Mouse (Mus musculus) lung, embryonic 14.5 days (tissue): ENCODE results near the gene Satb2. TPM values are rescaled to one million over a fixed set of nuclear protein-coding genes. Genes with fewer than 3 reads are reported as not detected.

Experiments used
- ATAC-seq: fragments of 200-750 bp; cut with Nextera tagmentation; 2 replicates; pipeline ENCODE4 v1.8.0; 2017; ENCODE audit warnings: mild to moderate bottlenecking, moderate TSS enrichment, moderate library complexity; ENCODE audit not compliant: insufficient read depth
- DNase-seq: peaks from one replicate; pipeline ENCODE4 v3.0.0-alpha.2; 2015
- H3K27ac ChIP-seq: fragments of 300-500 bp; sonication (generic); 2 replicates; pipeline ENCODE4 v1.5.1; 2014; ENCODE audit warnings: low read depth, mild to moderate bottlenecking, moderate library complexity
- H3K27me3 ChIP-seq: fragments of 300-500 bp; sonication (generic); 2 replicates; pipeline ENCODE4 v1.6.1; 2014; ENCODE audit warnings: low read length, control low read depth; ENCODE audit not compliant: insufficient read depth
- H3K36me3 ChIP-seq: fragments of 300-500 bp; sonication (generic); 2 replicates; pipeline ENCODE4 v1.6.1; 2014; ENCODE audit warnings: control low read depth; ENCODE audit not compliant: insufficient read depth
- H3K4me1 ChIP-seq: fragments of 300-500 bp; sonication (generic); 2 replicates; pipeline ENCODE4 v1.6.1; 2014; ENCODE audit warnings: antibody characterized with exemption, control low read depth; ENCODE audit not compliant: insufficient read depth
- H3K4me2 ChIP-seq: fragments of 300-500 bp; sonication (generic); 2 replicates; pipeline ENCODE4 v1.6.1; 2014; ENCODE audit warnings: mild to moderate bottlenecking
- H3K4me3 ChIP-seq: fragments of 300-500 bp; sonication (generic); 2 replicates; pipeline ENCODE4 v1.5.1; 2014; ENCODE audit warnings: low read depth, low read length
- H3K9ac ChIP-seq: fragments of 300-500 bp; sonication (generic); 2 replicates; pipeline ENCODE4 v1.6.1; 2014
- H3K9me3 ChIP-seq: fragments of 300-500 bp; sonication (generic); 2 replicates; pipeline ENCODE4 v1.6.1; 2016; ENCODE audit warnings: low read depth, low read length, control low read depth
- CTCF ChIP-seq: IDR thresholded peaks from 2 replicates; pipeline ENCODE4 v1.5.1; 2016; ENCODE audit warnings: antibody characterized with exemption, low read depth
- WGBS: fragments of 180-500 bp; shearing (Covaris S2); extraction: QIAGEN DNeasy Blood & Tissue Kit; methylation state at CpG from one replicate; pipeline ENCODE4 v1.1.7; 2014; 5-methylcytosine and 5-hydroxymethylcytosine counted together
- polyA plus RNA-seq: library from polyadenylated mRNA; unstranded; fragments of >200 nt; fragmentation: Nextera tagmentation; extraction: Ambion mirVana; gene quantifications from 2 replicates; pipeline ENCODE4 v1.2.1, GENCODE M21; 2014

Gene Satb2
- polyA plus RNA-seq, 1 experiment from 2014 or later, result 0.79 TPM

DNA sequence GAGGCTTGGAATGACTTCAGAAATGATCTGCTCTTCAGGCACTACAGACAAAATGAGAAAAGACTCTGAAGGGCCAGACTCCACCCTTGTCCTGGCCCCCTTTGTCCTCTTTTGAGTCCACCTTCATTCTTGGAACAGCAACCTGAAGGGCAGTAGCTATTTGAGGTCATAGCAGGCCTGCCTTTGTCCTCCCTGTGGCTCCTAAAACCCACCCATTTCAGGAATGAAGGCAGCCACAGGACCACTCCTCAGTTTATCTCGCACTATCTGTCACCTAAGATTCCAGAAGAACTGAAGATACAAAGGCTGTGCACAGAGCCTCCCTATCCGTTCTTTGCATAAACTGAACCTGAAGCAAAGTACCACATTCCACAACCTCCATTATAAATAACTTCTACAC is 24.9 kb downstream of the Satb2 start:
- no peak overlapping the region for H3K4me3 ChIP-seq
- no peaks in the 10 kb centered on the region for H3K27me3 ChIP-seq
- 67% methylated on average over 2 of the region's 2 CpGs for WGBS
- no peak overlapping the region for H3K27ac ChIP-seq
- H3K9ac ChIP-seq, result no peak overlapping the region
- H3K36me3 ChIP-seq, result no peaks in the 10 kb centered on the region
- no peak for ATAC-seq
- H3K9me3 ChIP-seq, result no peaks in the 10 kb centered on the region
- TF ChIP-seq CTCF, result no peak
- H3K4me1 ChIP-seq, result no peaks in the 10 kb centered on the region
- no peak for DNase-seq
- H3K4me2 ChIP-seq, result no peak overlapping the region

DNA sequence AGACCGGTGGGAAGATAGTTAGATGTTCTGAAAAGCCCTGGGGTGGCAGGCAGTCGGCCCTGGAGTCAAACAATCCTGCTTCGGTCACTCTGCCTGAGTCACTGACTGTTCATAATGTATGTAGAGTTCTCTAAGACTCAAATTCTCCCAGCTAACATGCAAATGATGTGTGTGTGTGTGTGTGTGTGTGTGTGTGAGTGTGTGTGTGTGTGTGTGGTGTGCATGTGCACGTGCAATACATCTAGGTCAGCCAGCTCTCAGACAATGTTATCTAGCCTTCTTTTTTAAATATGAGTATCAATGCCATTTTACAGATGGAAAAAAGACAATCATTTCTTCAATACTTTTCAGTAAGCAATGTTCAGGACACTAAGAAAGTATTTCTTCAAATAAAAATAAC is 26.5 kb downstream of the Satb2 start:
- H3K4me1 ChIP-seq, result no peaks in the 10 kb centered on the region
- ATAC-seq (no peak), DNase-seq (no peak)
- H3K4me2 ChIP-seq, result no peak overlapping the region
- no peak for TF ChIP-seq CTCF
- no peaks in the 10 kb centered on the region for H3K27me3 ChIP-seq
- H3K27ac ChIP-seq, result no peak overlapping the region
- H3K9me3 ChIP-seq, result no peaks in the 10 kb centered on the region
- WGBS, result 80% methylated on average over 4 of the region's 4 CpGs
- H3K4me3 ChIP-seq, result no peak overlapping the region
- H3K36me3 ChIP-seq, result no peaks in the 10 kb centered on the region
- no peak overlapping the region for H3K9ac ChIP-seq

DNA sequence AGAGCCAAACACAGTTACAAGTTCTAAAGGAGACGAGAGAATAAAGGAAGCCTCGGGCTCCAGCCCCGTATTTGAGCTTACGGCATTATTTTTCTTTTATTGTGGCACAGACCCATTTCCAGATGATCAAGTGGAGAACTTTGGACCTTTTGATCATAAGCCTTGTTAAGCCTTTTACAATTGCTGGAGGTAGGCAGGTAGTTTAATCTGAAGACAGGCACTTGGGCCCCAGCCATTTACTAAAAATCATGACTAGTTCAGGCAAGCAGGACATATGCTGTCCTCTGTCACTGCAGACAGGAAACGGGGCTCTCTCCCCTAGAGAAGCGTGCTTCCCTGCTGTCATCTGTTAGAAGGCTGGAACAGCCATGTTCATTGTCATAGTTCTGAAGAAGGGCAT is 26.9 kb downstream of the Satb2 start:
- no peaks in the 10 kb centered on the region for H3K36me3 ChIP-seq
- H3K4me2 ChIP-seq, result no peak overlapping the region
- H3K9me3 ChIP-seq, result no peaks in the 10 kb centered on the region
- 74% methylated on average over 6 of the region's 6 CpGs for whole genome bisulfite sequencing
- ATAC-seq (no peak), DNase-seq (no peak)
- no peaks in the 10 kb centered on the region for H3K27me3 ChIP-seq
- no peak for TF ChIP-seq CTCF
- no peak overlapping the region for H3K27ac ChIP-seq
- H3K9ac ChIP-seq, result no peak overlapping the region
- no peaks in the 10 kb centered on the region for H3K4me1 ChIP-seq
- H3K4me3 ChIP-seq, result no peak overlapping the region

DNA sequence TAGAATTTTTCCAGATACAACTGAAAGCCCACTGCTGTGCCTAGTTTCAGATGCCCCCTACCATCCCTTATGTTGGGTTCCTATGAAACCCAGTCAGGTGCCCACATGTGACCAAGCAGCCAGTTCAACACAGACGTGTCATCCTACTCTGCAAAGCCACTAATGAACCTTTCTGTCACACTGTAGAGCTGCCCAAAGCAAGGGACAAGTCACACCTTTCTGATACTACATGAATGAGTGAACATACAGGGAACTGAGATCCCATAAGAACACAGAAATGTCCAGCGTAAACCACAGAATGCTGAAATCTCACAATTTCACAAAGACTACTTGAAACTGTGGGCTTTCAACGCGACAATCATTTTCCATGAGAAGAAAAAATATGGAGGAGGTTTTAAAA is 39.0 kb downstream of the Satb2 start:
- Histone ChIP-seq H3K27ac (no peak overlapping the region), H3K4me1 (no peaks in the 10 kb centered on the region), H3K9me3 (no peaks in the 10 kb centered on the region), H3K9ac (no peak overlapping the region), H3K4me2 (no peak overlapping the region), H3K27me3 (no peaks in the 10 kb centered on the region), H3K4me3 (no peak overlapping the region), H3K36me3 (no peaks in the 10 kb centered on the region)
- TF ChIP-seq CTCF, result no peak
- ATAC-seq, result no peak
- no peak for DNase-seq
- WGBS, result 91% methylated on average over 4 of the region's 4 CpGs

DNA sequence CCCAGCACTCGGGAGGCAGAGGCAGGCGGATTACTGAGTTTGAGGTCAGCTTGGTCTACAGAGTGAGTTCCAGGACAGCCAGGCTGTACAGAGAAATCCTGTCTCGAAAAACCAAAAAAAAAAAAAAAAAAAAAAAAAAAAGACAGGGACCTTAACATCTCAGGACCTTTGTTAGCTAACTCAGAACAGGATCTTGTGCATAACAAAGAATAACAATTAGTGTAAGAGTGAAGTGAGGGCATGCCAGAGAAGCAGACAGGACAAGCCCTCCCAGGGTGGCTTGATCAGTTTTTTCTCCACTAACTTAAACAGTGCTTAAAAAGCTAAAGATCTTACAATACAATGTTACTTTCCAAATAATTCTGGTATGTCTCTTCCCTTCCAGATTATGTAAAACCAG is 40.0 kb downstream of the Satb2 start:
- Histone ChIP-seq H3K9ac (no peak overlapping the region), H3K4me1 (no peaks in the 10 kb centered on the region), H3K4me2 (no peak overlapping the region), H3K27me3 (no peaks in the 10 kb centered on the region), H3K36me3 (no peaks in the 10 kb centered on the region), H3K4me3 (no peak overlapping the region), H3K9me3 (no peaks in the 10 kb centered on the region), H3K27ac (no peak overlapping the region)
- DNase-seq (no peak), ATAC-seq (no peak)
- TF ChIP-seq CTCF, result no peak
- WGBS, result 82% methylated on average over 3 of the region's 3 CpGs

DNA sequence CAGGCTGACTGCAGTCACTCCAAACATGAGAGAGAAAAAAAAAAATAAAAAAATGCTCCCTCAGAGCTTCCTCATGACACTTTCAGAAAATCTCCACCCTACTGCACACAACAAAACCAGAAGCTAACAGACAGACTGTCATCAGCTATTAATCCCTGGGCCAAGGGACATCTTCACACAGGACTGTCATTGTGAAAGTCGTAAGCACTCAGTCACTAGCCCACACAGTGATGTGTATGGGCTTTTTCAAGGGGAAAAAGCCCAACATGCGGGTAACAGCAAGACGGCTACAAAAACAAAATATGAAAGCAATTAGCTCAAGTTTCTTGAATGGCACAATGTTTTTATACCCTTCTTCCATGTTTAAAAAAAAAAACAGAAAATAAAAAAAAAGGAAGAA is 41.9 kb downstream of the Satb2 start:
- Histone ChIP-seq H3K4me1 (no peaks in the 10 kb centered on the region), H3K9me3 (no peaks in the 10 kb centered on the region), H3K4me3 (no peak overlapping the region), H3K27ac (no peak overlapping the region), H3K27me3 (no peaks in the 10 kb centered on the region), H3K36me3 (no peaks in the 10 kb centered on the region), H3K9ac (no peak overlapping the region), H3K4me2 (no peak overlapping the region)
- ATAC-seq (no peak), DNase-seq (no peak)
- WGBS, result 79% methylated on average over 3 of the region's 3 CpGs
- TF ChIP-seq CTCF, result no peak

DNA sequence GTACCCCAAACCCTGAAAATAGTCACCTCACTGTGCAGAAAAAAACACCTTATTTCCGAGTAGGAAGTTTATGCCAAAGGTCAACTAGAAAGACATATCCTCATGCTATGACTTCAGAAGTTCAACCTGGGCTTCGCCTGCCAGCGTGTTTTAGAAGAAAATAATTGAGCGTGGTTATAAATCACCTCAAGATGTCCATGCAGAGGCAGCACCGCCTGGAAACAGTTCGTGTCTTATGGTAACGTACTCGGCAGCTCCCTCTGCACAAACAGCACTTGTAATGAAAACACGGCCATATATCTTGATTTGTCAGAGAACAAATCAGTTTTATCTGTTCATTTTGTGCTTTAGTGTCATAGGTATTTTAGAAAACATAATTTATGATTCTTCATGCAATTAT is 44.6 kb downstream of the Satb2 start:
- Histone ChIP-seq H3K9ac (no peak overlapping the region), H3K27ac (no peak overlapping the region), H3K9me3 (no peaks in the 10 kb centered on the region), H3K4me3 (no peak overlapping the region), H3K4me1 (no peaks in the 10 kb centered on the region), H3K36me3 (no peaks in the 10 kb centered on the region), H3K4me2 (no peak overlapping the region), H3K27me3 (no peaks in the 10 kb centered on the region)
- WGBS, result 64% methylated on average over 9 of the region's 9 CpGs
- no peak for ATAC-seq
- no peak for DNase-seq
- TF ChIP-seq CTCF, result no peak

DNA sequence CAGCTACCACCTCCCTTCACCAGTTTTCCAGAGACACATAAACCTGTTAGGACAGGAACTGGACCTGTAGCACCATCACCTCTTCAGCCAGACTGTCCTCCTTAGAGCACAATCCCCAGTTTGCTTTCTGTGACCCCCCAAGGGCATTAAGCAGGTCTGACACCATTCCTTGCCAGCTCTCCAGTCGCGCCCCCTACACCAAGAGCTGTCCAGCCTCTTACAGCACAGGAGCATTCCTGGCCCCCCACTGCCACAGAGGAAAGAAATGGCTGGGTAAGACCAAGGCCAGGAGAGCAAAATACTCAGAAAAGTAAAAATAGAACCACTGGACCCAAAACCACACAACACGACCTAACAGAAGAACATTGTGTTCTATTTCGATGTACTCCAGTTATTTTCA is 48.4 kb downstream of the Satb2 start:
- TF ChIP-seq CTCF, result no peak

More for the DNA sequence above, 48.4 kb downstream of the Satb2 start:
- DNase-seq (no peak), ATAC-seq (no peak)
- Histone ChIP-seq H3K9ac (no peak overlapping the region), H3K27ac (no peak overlapping the region), H3K4me3 (no peak overlapping the region), H3K9me3 (no peaks in the 10 kb centered on the region), H3K27me3 (no peaks in the 10 kb centered on the region), H3K4me2 (no peak overlapping the region), H3K36me3 (no peaks in the 10 kb centered on the region), H3K4me1 (no peaks in the 10 kb centered on the region; the same call in 1 of the 2 replicates)
- 80% methylated on average over 4 of the region's 4 CpGs for WGBS
